Mouse (Mus musculus) v-Abl transformed pro-B cells (cell line): ENCODE data around the gene Amy2a2.
"Not testable (repeated sequence)": the region's sequence is repeated elsewhere in the genome, so short reads cannot be mapped to it uniquely, and the experiment has no call there.

Experiments
- in situ Hi-C, 2 experiments: fragments of 400-800 bp; cut with MboI; formaldehyde crosslinking; loops; one replicate each; pipeline ENCODE4 v1.15.1; 2025; ENCODE audit not compliant: unreplicated experiment in 2 of 2

The Amy2a2 gene

DNA sequence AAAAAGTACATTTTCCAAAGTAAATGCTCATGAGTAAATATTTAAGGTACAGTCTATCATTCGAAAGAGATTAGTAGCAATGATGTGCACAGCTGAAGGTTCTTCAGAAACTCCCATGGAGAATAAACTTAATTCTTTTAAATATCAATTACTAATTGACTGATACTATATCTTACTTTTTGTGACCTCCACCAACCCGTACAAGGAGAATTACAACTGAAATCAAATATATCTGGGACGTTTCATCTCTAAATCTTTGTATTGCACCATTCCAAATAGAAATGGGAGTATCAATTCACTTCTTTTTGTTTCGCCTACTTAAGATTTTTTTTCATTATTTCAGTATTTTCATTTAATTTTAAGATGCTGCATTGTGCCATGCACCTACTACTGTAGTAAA is at the start of gene Amy2a2:
Gene Amy2a2 (minus strand): TSS at position 101 of the 400 bp plus-strand sequence.
- in situ Hi-C loops, result not testable (repeated sequence)

DNA sequence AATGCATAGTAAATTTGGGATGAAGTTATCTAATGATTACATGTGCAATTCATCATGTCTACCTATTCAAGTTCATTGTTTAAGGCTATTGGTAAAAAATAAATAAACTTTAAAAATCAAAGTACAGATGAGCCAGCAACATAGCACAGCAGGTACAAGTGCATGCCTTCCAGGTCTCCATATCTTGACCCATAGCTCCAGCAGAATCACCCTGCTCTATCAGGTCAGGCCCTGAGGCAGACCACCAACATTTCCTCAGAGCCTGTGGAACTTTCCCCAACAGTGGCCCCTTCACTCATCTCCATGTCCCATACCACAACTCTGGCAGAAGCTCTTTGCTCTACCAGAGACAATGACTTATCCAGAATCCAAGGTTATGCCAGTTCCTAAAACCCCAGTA is 11.0 kb downstream of the Amy2a2 start:
- in situ Hi-C loops, result not testable (repeated sequence)

DNA sequence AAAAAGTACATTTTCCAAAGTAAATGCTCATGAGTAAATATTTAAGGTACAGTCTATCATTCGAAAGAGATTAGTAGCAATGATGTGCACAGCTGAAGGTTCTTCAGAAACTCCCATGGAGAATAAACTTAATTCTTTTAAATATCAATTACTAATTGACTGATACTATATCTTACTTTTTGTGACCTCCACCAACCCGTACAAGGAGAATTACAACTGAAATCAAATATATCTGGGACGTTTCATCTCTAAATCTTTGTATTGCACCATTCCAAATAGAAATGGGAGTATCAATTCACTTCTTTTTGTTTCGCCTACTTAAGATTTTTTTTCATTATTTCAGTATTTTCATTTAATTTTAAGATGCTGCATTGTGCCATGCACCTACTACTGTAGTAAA is 32.5 kb downstream of the Amy2a2 start, which contains the start of gene Amy2a3:
Gene Amy2a3 (minus strand): TSS at position 101 of the 400 bp plus-strand sequence.
- in situ Hi-C loops, result not testable (repeated sequence)

DNA sequence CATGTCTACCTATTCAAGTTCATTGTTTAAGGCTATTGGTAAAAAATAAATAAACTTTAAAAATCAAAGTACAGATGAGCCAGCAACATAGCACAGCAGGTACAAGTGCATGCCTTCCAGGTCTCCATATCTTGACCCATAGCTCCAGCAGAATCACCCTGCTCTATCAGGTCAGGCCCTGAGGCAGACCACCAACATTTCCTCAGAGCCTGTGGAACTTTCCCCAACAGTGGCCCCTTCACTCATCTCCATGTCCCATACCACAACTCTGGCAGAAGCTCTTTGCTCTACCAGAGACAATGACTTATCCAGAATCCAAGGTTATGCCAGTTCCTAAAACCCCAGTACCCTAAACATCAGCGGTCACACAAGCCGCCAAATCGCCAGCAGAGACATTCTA is 43.5 kb downstream of the Amy2a2 start:
- in situ Hi-C loops, result not testable (repeated sequence)
